Mouse (Mus musculus) forebrain, postnatal 0 days (tissue): ENCODE results near the gene Gab2. TPM values are rescaled to one million over a fixed set of nuclear protein-coding genes. Genes with fewer than 3 reads are reported as not detected.

Experiments
- ATAC-seq: fragments of 200-750 bp; cut with Nextera tagmentation; 2 replicates; pipeline ENCODE4 v1.8.0; 2017; ENCODE audit warnings: mild to moderate bottlenecking, moderate library complexity
- DNase-seq: peaks from one replicate; pipeline ENCODE4 v3.0.0-alpha.2; 2015
- H3K27ac ChIP-seq: fragments of 300-500 bp; sonication (generic); 2 replicates; pipeline ENCODE4 v1.5.1; 2014; ENCODE audit warnings: low read depth, mild to moderate bottlenecking, antibody characterized with exemption, low read length, moderate library complexity, mixed read lengths
- H3K27me3 ChIP-seq: fragments of 300-500 bp; sonication (generic); 2 replicates; pipeline ENCODE4 v1.6.1; 2014; ENCODE audit warnings: mild to moderate bottlenecking, low read length, mixed read lengths; ENCODE audit not compliant: insufficient read depth
- H3K36me3 ChIP-seq: fragments of 300-500 bp; sonication (generic); 2 replicates; pipeline ENCODE4 v1.6.1; 2014; ENCODE audit warnings: mild to moderate bottlenecking, moderate library complexity; ENCODE audit not compliant: insufficient read depth
- H3K4me1 ChIP-seq: fragments of 300-500 bp; sonication (generic); 2 replicates; pipeline ENCODE4 v1.6.1; 2014; ENCODE audit warnings: antibody characterized with exemption; ENCODE audit not compliant: insufficient read depth
- H3K4me2 ChIP-seq: fragments of 300-500 bp; sonication (generic); 2 replicates; pipeline ENCODE4 v1.6.1; 2014; ENCODE audit warnings: low read depth, mild to moderate bottlenecking, moderate library complexity
- H3K4me3 ChIP-seq: fragments of 300-500 bp; sonication (generic); 2 replicates; pipeline ENCODE4 v1.5.1; 2014; ENCODE audit warnings: low read depth, low read length, mixed read lengths
- H3K9ac ChIP-seq: fragments of 300-500 bp; sonication (generic); 2 replicates; pipeline ENCODE4 v1.6.1; 2014; ENCODE audit warnings: mild to moderate bottlenecking
- H3K9me3 ChIP-seq: fragments of 300-500 bp; sonication (generic); 2 replicates; pipeline ENCODE4 v1.6.1; 2016; ENCODE audit warnings: low read length
- CTCF ChIP-seq: sonication (generic); IDR thresholded peaks from 2 replicates; pipeline ENCODE4 v1.5.1; 2016; ENCODE audit warnings: antibody characterized with exemption, control low read depth, low read depth
- WGBS: fragments of 180-500 bp; shearing (Covaris S2); extraction: QIAGEN DNeasy Blood & Tissue Kit; methylation state at CpG from one replicate; pipeline ENCODE4 v1.1.7; 2014; 5-methylcytosine and 5-hydroxymethylcytosine counted together
- polyA plus RNA-seq: library from polyadenylated mRNA; unstranded; fragments of >200 nt; fragmentation: Nextera tagmentation; extraction: Ambion mirVana; gene quantifications from 2 replicates; pipeline ENCODE4 v1.2.1, GENCODE M21; 2015
- total RNA-seq: library from RNA; depleted of rRNA; stranded (reverse); fragments of >200 nt; gene quantifications from 2 replicates; pipeline ENCODE4 v1.2.3, GENCODE M21; 2014

Gab2 gene
- total and polyA plus RNA-seq, 2 experiments from 2014 or later: 14.0 to 27.0 TPM

DNA sequence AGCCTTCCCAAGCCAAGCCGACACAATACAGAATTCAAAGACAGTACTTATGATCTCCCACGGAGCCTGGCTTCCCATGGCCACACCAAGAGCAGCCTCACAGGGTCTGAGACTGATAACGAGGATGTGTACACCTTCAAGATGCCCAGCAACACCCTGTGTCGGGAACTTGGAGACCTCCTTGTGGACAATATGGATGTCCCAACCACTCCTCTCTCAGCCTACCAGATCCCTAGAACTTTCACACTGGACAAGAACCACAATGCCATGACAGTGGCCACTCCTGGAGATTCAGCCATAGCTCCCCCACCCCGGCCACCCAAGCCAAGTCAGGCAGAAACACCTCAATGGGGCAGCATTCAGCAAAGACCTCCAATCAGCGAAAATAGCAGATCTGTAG, 217.6 kb downstream of the Gab2 start:
- peaks cover 36% of the 10 kb centered on the region for H3K36me3 ChIP-seq
- H3K4me2 ChIP-seq: no peak overlapping the region
- no peaks in the 10 kb centered on the region for H3K4me1 ChIP-seq
- H3K27me3 ChIP-seq: no peaks in the 10 kb centered on the region
- WGBS: 82% methylated on average over 6 of the region's 6 CpGs
- H3K9me3 ChIP-seq: no peaks in the 10 kb centered on the region
- no peak overlapping the region for H3K27ac ChIP-seq
- no peak overlapping the region for H3K9ac ChIP-seq
- no peak for ATAC-seq
- H3K4me3 ChIP-seq: no peak overlapping the region
- no peak for TF ChIP-seq CTCF
- no peak for DNase-seq

- peaks cover 54% of the 10 kb centered on the region for H3K36me3 ChIP-seq
- H3K4me2 ChIP-seq: no peak overlapping the region
- H3K4me3 ChIP-seq: no peak overlapping the region
- DNase-seq: no peak
- no peak for TF ChIP-seq CTCF
- no peaks in the 10 kb centered on the region for H3K27me3 ChIP-seq
- no peak for ATAC-seq
- 86% methylated on average over 2 of the region's 2 CpGs for WGBS
- H3K9ac ChIP-seq: no peak overlapping the region
- H3K27ac ChIP-seq: no peak overlapping the region
- H3K4me1 ChIP-seq: no peaks in the 10 kb centered on the region
- H3K9me3 ChIP-seq: no peaks in the 10 kb centered on the region
These were observed 219.5 kb downstream of the Gab2 start for GRCm38 (mm10) chr7:97300914-97301313.

DNA sequence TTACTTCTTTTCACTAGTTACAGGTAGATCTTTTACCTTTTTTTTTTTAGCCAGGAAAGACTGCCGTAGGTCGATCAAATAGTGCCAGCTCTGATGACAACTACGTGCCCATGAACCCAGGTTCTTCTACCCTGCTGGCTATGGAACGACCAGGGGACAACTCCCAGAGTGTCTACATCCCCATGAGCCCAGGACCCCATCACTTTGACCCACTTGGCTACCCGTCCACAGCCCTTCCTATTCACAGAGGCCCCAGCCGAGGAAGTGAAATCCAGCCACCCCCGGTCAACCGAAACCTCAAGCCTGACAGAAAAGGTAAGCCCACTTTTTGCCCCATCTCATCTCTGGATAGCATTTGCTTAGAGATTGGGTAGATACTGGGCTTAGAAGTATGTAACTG, 219.9 kb downstream of the Gab2 start:
- Histone ChIP-seq H3K4me3 (no peak overlapping the region), H3K27me3 (no peaks in the 10 kb centered on the region), H3K4me1 (no peaks in the 10 kb centered on the region), H3K9me3 (no peaks in the 10 kb centered on the region), H3K4me2 (no peak overlapping the region), H3K36me3 (peaks cover 57% of the 10 kb centered on the region), H3K9ac (no peak overlapping the region), H3K27ac (no peak overlapping the region)
- 85% methylated on average over 8 of the region's 8 CpGs for WGBS
- ATAC-seq (no peak), DNase-seq (no peak)
- no peak for TF ChIP-seq CTCF

DNA sequence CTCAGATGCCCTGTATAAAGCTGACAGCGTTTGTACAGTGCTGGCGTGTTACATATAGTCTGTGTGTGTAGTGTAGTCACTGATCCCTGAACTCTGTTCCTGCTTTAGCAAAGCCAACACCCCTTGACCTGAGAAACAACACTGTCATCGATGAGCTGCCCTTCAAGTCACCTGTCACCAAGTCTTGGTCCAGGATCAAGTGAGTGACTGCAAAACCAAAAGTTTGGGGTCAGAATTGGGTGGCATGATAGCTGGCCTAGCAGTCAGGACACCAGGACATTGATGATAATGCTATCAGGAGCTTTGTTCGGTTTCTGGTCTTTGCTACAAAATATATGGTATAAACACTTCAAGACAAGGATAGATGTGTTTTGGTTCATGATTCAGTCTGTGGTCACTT, 220.9 kb downstream of the Gab2 start:
- H3K9ac ChIP-seq: no peak overlapping the region
- H3K4me1 ChIP-seq: no peaks in the 10 kb centered on the region
- no peak for TF ChIP-seq CTCF
- no peaks in the 10 kb centered on the region for H3K27me3 ChIP-seq
- 93% methylated on average over 4 of the region's 4 CpGs for WGBS
- no peak overlapping the region for H3K4me2 ChIP-seq
- H3K4me3 ChIP-seq: no peak overlapping the region
- no peak overlapping the region for H3K27ac ChIP-seq
- ATAC-seq: no peak
- no peaks in the 10 kb centered on the region for H3K9me3 ChIP-seq
- peaks cover 65% of the 10 kb centered on the region for H3K36me3 ChIP-seq
- DNase-seq: no peak

- Histone ChIP-seq H3K36me3 (peaks cover 69% of the 10 kb centered on the region), H3K27ac (no peak overlapping the region), H3K4me3 (no peak overlapping the region), H3K27me3 (no peaks in the 10 kb centered on the region), H3K4me2 (no peak overlapping the region), H3K9ac (no peak overlapping the region), H3K4me1 (no peaks in the 10 kb centered on the region), H3K9me3 (no peaks in the 10 kb centered on the region)
- ATAC-seq (no peak), DNase-seq (no peak)
- TF ChIP-seq CTCF: no peak
- WGBS: 83% methylated on average over 4 of the region's 4 CpGs
These were observed 221.5 kb downstream of the Gab2 start for GRCm38 (mm10) chr7:97302876-97303275.

- ATAC-seq (no peak), DNase-seq (no peak)
- Histone ChIP-seq H3K27me3 (no peaks in the 10 kb centered on the region), H3K4me2 (no peak overlapping the region), H3K4me3 (no peak overlapping the region), H3K9me3 (no peaks in the 10 kb centered on the region), H3K4me1 (no peaks in the 10 kb centered on the region), H3K9ac (no peak overlapping the region), H3K36me3 (peaks cover 76% of the 10 kb centered on the region), H3K27ac (no peak overlapping the region)
- no peak for TF ChIP-seq CTCF
- 68% methylated on average over 2 of the region's 2 CpGs for WGBS
These were observed 222.2 kb downstream of the Gab2 start for GRCm38 (mm10) chr7:97303614-97304013.

- peaks cover 80% of the 10 kb centered on the region for H3K36me3 ChIP-seq
- TF ChIP-seq CTCF: no peak
- no peak overlapping the region for H3K27ac ChIP-seq
- H3K9me3 ChIP-seq: no peaks in the 10 kb centered on the region
- DNase-seq: no peak
- ATAC-seq: no peak
- no peaks in the 10 kb centered on the region for H3K4me1 ChIP-seq
- H3K4me3 ChIP-seq: no peak overlapping the region
- no peak overlapping the region for H3K9ac ChIP-seq
- H3K27me3 ChIP-seq: no peaks in the 10 kb centered on the region
- no peak overlapping the region for H3K4me2 ChIP-seq
These were observed 223.1 kb downstream of the Gab2 start for GRCm38 (mm10) chr7:97304471-97304870.

DNA sequence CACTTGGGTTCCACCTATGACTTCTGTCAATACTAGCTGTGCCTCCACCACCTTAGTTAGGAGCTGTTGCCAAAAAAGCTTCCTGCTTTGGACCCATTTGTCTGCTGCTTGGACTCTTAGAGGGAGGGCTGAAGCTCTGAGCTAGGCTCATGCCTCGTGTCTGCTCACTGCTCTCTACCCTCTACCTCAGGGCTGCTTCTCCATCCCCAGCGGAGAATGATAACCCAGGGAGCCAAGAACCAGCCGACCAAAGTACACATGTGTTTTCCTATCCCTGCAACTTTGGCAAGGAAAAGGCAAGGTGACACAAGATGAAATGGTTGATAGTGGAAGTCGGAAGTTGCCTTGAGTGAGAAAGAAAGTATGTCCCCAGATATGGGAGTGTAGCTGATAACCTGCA, 223.8 kb downstream of the Gab2 start:
- WGBS: 91% methylated on average over 4 of the region's 4 CpGs
- Histone ChIP-seq H3K9ac (no peak overlapping the region), H3K4me1 (no peaks in the 10 kb centered on the region), H3K27ac (no peak overlapping the region), H3K4me2 (no peak overlapping the region), H3K4me3 (no peak overlapping the region), H3K27me3 (no peaks in the 10 kb centered on the region), H3K36me3 (peaks cover 85% of the 10 kb centered on the region), H3K9me3 (no peaks in the 10 kb centered on the region)
- ATAC-seq (no peak), DNase-seq (no peak)
- no peak for TF ChIP-seq CTCF
